In the genomic region with DNA sequence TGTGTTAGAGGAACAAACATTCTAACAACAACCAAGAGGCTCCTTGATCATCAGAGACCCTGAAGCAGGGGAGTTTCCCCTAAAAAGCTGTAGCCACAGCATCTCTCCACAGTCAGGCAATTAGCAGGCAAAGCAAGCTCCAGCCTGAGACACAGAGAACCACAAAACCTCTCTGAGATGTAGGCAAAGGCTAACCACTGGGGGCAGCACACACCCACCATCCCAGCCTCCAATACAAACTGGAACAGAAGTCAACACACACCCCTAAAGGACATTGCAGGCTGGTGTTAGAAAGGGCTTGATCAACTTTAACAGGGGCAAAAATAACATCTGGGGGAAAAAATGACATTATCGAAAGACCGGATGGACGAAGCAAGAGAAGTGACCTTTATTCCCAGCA, we compare ENCODE assay signal across 10 mouse cellular contexts. TPM values are rescaled to one million over a fixed set of nuclear protein-coding genes. Genes with fewer than 3 reads are reported as not detected.
DNase-seq lines count a peak whose midpoint lies in the region; TF ChIP-seq lines count a peak whose summit lies in the region.
"Had no signal": no experiment of that assay in that cellular context is flagged by ENCODE, and none has a peak within 500 bp of the region (broad histone marks: within the 10 kb centered on the region; RNA-seq: fewer than 3 reads in every experiment).

No protein-coding gene starts in this region.

- DNase-seq in layer of hippocampus, postnatal 10 days (ENCODE audit: low spot score in 2 of 2): peak; percentile 46 to 50
- no peak for DNase-seq in layer of hippocampus, postnatal 36 days
- peak; percentile 24 for DNase-seq in MN1 (ENCODE audit: low spot score)
- DNase-seq in kidney, postnatal 4 days: peak; percentile 64 to 72
- peak; percentile 56 for DNase-seq in retina, postnatal 1 day
- DNase-seq in urinary bladder, postnatal 4 days (ENCODE audit: low spot score in 2 of 2): no peak
- DNase-seq in right cerebral cortex, adult 18-20 months: no peak

- H3K4me3 ChIP-seq in cortical plate, adult 2 months (ENCODE audit: insufficient read depth, low read length): no peak overlapping the region
- H3K4me3 ChIP-seq: embryonic facial prominence, embryonic 15.5 days; megakaryocyte, embryonic 14.5 days had no signal

- H3K27ac ChIP-seq in cortical plate, adult 2 months (ENCODE audit: insufficient read depth, low read length): no peak overlapping the region
- H3K27ac ChIP-seq: embryonic facial prominence, embryonic 15.5 days had no signal

- no peaks in the 10 kb centered on the region for H3K4me1 ChIP-seq in cortical plate, adult 2 months (ENCODE audit: control insufficient read depth, insufficient read depth, low read length)

- no peak for TF ChIP-seq POLR2A in cortical plate, adult 2 months (IDR thresholded peaks at IDR 0.05; ENCODE audit: extremely low read depth, insufficient read depth, low read length)

- TF ChIP-seq CTCF in cortical plate, adult 2 months (IDR thresholded peaks at IDR 0.05; ENCODE audit: extremely low read depth, insufficient read depth, low read length): peak; percentile 63

RNA-seq across cellular contexts. Expression of a gene that starts 20.1 kb away (rescaled TPM):
- 10 to 100 TPM; 33.9 to 40.3 TPM for total RNA-seq in layer of hippocampus, postnatal 10 days (2021)
- 10 to 100 TPM; 23.3 to 23.7 TPM for total RNA-seq in layer of hippocampus, postnatal 36 days (2021)
- polyA plus RNA-seq in cortical plate, adult 2 months (2012; rRNA removed): 20.8 and 21.1 TPM in 2 replicates

RNA-seq across cellular contexts. Expression of a gene that starts 41.5 kb away (rescaled TPM):
- total RNA-seq in layer of hippocampus, postnatal 10 days (2021): 10 to 100 TPM; 10.3 to 11.9 TPM
- 10 to 100 TPM; 18.0 to 20.2 TPM for total RNA-seq in layer of hippocampus, postnatal 36 days (2021)
- polyA plus RNA-seq in cortical plate, adult 2 months (2012; rRNA removed): 10.7 and 11.0 TPM in 2 replicates

Comparison
In these comparisons a context has a peak if more than half of its experiments do, and no peak if none do; other contexts are left out.
1. DNase-seq: peak in layer of hippocampus, postnatal 10 days (2 of 2), MN1 (single experiment), kidney, postnatal 4 days (2 of 2) and retina, postnatal 1 day (single experiment); none in layer of hippocampus, postnatal 36 days (0 of 2), urinary bladder, postnatal 4 days (0 of 2) and right cerebral cortex, adult 18-20 months (single experiment).